Mouse (Mus musculus): Measurements from ENCODE around the gene Tmtc2. TPM values are rescaled to one million over a fixed set of nuclear protein-coding genes. Genes with fewer than 3 reads are reported as not detected.

The Tmtc2 gene
- polyA plus RNA-seq, 1 experiment from 2014 or later: 7.3 TPM

DNA sequence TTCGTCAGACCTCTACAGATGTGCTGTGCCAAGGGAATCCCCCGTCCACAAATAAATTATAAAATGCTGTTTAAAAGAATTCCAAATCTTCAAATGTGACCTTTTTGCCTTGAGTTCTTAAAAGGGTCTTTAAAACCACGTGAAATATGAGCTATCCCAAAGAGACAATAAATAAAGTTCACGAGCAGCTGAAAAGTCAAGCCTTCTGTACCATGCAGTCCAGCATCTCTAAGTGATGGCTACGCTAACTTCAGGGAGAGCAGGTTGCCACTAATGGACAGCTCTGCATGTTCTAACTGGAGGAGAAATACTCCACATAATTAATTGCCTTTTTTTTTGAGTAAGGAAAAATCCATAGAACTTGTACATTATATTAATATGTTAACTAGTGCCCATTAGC lies 243.9 kb downstream of the Tmtc2 start:
- H3K9ac ChIP-seq (ENCODE audit: low read depth, low read length): no peak overlapping the region
- no peaks in the 10 kb centered on the region for H3K4me1 ChIP-seq (ENCODE audit: control insufficient read depth, insufficient read depth, low read depth, low read length)
- no peak for ATAC-seq
- H3K36me3 ChIP-seq (ENCODE audit: control insufficient read depth, insufficient read depth, low read length): no peaks in the 10 kb centered on the region
- H3K9me3 ChIP-seq (ENCODE audit: control insufficient read depth, low read length): no peaks in the 10 kb centered on the region
- no peak overlapping the region for H3K4me3 ChIP-seq (ENCODE audit: low read length)
- no peak overlapping the region for H3K4me2 ChIP-seq (ENCODE audit: low read length)
- no peak overlapping the region for H3K27ac ChIP-seq (ENCODE audit: low read depth, low read length)
- H3K27me3 ChIP-seq (replicated peaks; ENCODE audit: control insufficient read depth, insufficient read depth, low read length): no peaks in the 10 kb centered on the region
- WGBS: 76% methylated on average over 5 of the region's 5 CpGs

DNA sequence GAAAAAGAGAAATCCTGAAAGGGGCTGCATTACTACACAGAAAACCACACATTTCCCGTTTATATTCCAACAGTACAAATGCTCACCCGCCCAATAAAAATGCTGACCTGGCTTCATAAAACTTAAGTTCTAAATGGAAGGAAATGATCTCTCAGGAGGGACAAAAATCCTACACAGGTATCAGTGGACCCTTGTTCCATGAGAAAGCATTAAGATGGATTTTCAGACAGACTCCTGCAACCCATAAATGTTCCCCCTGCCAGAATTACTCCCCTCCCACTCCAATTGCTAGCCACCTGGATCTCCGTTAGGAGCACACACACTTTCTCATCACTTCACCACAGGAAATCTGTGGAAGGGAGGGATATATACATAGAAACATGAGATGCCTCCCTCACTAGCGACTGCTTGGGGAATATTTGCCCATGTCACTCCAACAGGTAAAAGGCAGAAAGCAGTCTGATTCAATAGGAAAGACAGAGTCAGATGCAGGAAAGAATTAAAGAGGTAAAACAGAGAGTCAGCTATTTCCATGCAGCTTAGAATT lies 250.5 kb downstream of the Tmtc2 start:
- no peak overlapping the region for H3K27ac ChIP-seq (ENCODE audit: low read depth, low read length)
- H3K4me3 ChIP-seq (ENCODE audit: low read length): no peak overlapping the region
- no peaks in the 10 kb centered on the region for H3K27me3 ChIP-seq (replicated peaks; ENCODE audit: control insufficient read depth, insufficient read depth, low read length)
- H3K36me3 ChIP-seq (ENCODE audit: control insufficient read depth, insufficient read depth, low read length): peaks cover 9% of the 10 kb centered on the region
- no peak overlapping the region for H3K4me2 ChIP-seq (ENCODE audit: low read length)
- no peak overlapping the region for H3K9ac ChIP-seq (ENCODE audit: low read depth, low read length)
- H3K9me3 ChIP-seq (ENCODE audit: control insufficient read depth, low read length): peaks cover 5% of the 10 kb centered on the region; the same call in 1 of the 2 replicates
- ATAC-seq: no peak
- no peaks in the 10 kb centered on the region for H3K4me1 ChIP-seq (ENCODE audit: control insufficient read depth, insufficient read depth, low read depth, low read length)
- 77% methylated on average over 4 of the region's 4 CpGs for WGBS

DNA sequence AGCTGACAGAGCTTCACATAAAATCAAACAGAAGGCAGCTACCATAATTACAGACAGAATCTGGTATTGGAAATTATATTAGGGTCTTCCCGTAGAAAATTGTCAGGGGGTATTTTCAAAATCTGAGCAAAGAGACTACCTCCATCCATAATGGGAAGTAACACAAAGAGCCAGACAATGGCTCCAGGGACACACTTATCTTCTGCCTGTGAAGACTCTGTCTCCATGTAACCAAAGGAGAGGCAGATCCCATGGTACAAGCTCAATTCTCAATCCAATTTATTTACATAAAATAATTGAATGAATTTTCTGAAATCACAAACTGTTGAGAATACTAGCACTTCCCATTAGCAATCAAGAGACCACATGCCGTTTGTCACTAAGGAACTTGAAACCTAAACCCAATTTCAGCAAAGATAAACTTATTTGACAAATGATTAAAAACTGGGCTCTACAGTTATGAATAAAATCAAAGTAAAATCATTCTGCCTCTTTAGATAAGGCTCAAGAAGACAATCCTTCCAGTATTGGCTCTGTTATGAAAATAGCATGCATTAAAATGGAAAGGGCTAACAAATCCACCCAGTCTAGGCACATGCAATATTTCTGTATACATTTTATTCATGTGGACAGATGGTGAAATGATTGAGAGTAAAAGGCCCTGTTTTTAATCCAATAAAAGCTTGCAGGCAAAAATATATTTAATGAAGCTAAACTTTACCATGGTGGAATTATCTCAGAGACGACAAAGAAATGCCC lies 254.8 kb downstream of the Tmtc2 start:
- peak; percentile 20; the same call in 1 of the 2 replicates for ATAC-seq
- H3K4me1 ChIP-seq (ENCODE audit: control insufficient read depth, insufficient read depth, low read depth, low read length): no peaks in the 10 kb centered on the region
- no peak overlapping the region for H3K4me2 ChIP-seq (ENCODE audit: low read length)
- 49% methylated on average over 3 of the region's 3 CpGs for WGBS
- H3K27ac ChIP-seq (ENCODE audit: low read depth, low read length): no peak overlapping the region
- no peak overlapping the region for H3K4me3 ChIP-seq (ENCODE audit: low read length)
- H3K27me3 ChIP-seq (replicated peaks; ENCODE audit: control insufficient read depth, insufficient read depth, low read length): no peaks in the 10 kb centered on the region
- H3K9me3 ChIP-seq (ENCODE audit: control insufficient read depth, low read length): peaks cover 5% of the 10 kb centered on the region; the same call in 1 of the 2 replicates
- H3K9ac ChIP-seq (ENCODE audit: low read depth, low read length): no peak overlapping the region
- peaks cover 9% of the 10 kb centered on the region for H3K36me3 ChIP-seq (ENCODE audit: control insufficient read depth, insufficient read depth, low read length)

DNA sequence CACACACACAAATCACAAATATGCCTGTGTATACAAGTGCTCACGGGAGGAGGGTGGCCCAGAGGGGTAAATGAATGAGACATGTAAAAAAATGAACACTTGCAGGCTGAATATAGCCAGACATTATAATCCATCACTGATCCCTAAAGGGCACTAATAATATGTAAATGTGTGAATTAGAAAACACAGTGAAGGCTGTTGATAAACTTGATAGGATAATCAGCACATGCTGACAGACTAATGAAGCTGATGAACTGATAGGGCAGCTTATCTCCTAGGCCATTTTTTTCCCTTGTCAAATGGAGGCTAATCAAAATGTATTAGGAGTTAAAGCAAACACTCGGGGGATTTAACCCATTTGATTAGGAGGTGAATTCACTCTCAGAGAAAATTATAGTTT lies 255.4 kb downstream of the Tmtc2 start:
- 42% methylated on average over 2 of the region's 2 CpGs for WGBS
- Histone ChIP-seq H3K36me3 (ENCODE audit: control insufficient read depth, insufficient read depth, low read length) (peaks cover 9% of the 10 kb centered on the region), H3K9me3 (ENCODE audit: control insufficient read depth, low read length) (peaks cover 5% of the 10 kb centered on the region; the same call in 1 of the 2 replicates), H3K27ac (ENCODE audit: low read depth, low read length) (no peak overlapping the region), H3K4me1 (ENCODE audit: control insufficient read depth, insufficient read depth, low read depth, low read length) (no peaks in the 10 kb centered on the region), H3K4me3 (ENCODE audit: low read length) (no peak overlapping the region), H3K4me2 (ENCODE audit: low read length) (no peak overlapping the region), H3K27me3 (replicated peaks; ENCODE audit: control insufficient read depth, insufficient read depth, low read length) (no peaks in the 10 kb centered on the region), H3K9ac (ENCODE audit: low read depth, low read length) (no peak overlapping the region)
- ATAC-seq: peak; percentile 34

DNA sequence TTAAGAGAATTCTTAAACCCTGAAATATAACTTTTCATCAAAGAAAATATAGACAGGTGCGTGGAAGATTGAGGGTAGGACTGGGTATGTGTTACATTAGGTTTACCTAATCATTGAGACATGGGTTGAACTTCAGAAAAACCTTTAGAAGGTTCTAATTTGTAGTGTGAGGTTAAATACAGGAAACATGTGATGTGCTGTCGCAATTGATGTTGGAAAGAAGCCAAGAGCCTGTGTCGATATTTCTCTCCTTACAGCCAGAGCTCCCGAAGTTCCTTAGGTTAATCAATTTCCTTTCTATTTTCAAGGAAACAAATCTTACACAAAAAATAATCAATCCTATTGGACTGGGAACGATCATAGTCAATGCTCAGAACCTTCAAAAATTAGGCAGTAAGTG lies 261.3 kb downstream of the Tmtc2 start:
- no peaks in the 10 kb centered on the region for H3K27me3 ChIP-seq (replicated peaks; ENCODE audit: control insufficient read depth, insufficient read depth, low read length)
- no peak for ATAC-seq
- H3K4me3 ChIP-seq (ENCODE audit: low read length): no peak overlapping the region
- H3K9ac ChIP-seq (ENCODE audit: low read depth, low read length): no peak overlapping the region
- H3K4me2 ChIP-seq (ENCODE audit: low read length): no peak overlapping the region
- no peaks in the 10 kb centered on the region for H3K4me1 ChIP-seq (ENCODE audit: control insufficient read depth, insufficient read depth, low read depth, low read length)
- no peaks in the 10 kb centered on the region for H3K36me3 ChIP-seq (ENCODE audit: control insufficient read depth, insufficient read depth, low read length)
- no peaks in the 10 kb centered on the region for H3K9me3 ChIP-seq (ENCODE audit: control insufficient read depth, low read length)
- WGBS: 80% methylated on average over 5 of the region's 5 CpGs
- H3K27ac ChIP-seq (ENCODE audit: low read depth, low read length): no peak overlapping the region

DNA sequence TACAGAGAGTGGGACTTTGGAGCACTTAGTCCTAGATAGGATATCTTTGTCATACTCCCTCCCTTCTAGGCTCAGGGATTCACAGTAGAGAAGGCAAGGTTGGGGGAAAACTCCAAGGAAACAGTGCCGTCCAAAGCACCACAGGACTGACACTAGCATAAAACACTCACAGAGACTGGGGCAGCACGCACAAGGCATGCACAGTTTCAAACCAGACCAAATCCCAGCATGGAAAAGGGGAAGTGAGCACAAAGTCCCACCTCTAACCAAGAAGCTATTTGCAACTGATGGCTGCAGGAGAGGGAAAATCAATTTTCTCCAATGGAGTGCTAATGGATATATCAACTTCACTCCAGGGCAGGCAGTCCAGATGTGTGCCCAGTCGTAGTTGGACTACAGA lies 276.7 kb downstream of the Tmtc2 start:
- Histone ChIP-seq H3K4me2 (ENCODE audit: low read length) (no peak overlapping the region), H3K27ac (ENCODE audit: low read depth, low read length) (no peak overlapping the region), H3K36me3 (ENCODE audit: control insufficient read depth, insufficient read depth, low read length) (no peaks in the 10 kb centered on the region), H3K4me3 (ENCODE audit: low read length) (no peak overlapping the region), H3K9me3 (ENCODE audit: control insufficient read depth, low read length) (no peaks in the 10 kb centered on the region), H3K9ac (ENCODE audit: low read depth, low read length) (no peak overlapping the region), H3K4me1 (ENCODE audit: control insufficient read depth, insufficient read depth, low read depth, low read length) (no peaks in the 10 kb centered on the region), H3K27me3 (replicated peaks; ENCODE audit: control insufficient read depth, insufficient read depth, low read length) (no peaks in the 10 kb centered on the region)
- 66% methylated on average over 3 of the region's 3 CpGs for WGBS
- no peak for ATAC-seq

DNA sequence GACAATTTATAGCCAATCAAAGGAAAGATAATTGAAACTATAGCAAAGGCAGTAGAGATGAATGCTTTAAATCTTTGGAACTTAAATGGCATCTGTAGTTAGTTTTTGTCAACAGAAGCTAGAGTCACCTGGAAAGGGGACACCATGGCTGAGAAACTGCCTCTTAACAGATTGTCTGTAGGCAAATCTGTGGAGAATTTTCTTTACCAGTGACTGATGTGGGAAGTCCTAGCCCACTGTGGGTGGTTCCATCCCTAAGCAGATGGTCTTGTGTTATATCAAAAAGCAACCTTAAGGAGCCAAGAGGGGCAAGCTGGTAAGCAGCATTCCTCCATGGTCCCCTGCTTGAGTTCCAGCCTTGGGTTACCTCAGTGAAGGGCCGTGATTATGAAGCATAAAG lies 281.3 kb downstream of the Tmtc2 start:
- no peak overlapping the region for H3K27ac ChIP-seq (ENCODE audit: low read depth, low read length)
- no peak for ATAC-seq
- no peak overlapping the region for H3K9ac ChIP-seq (ENCODE audit: low read depth, low read length)
- WGBS: 81% methylated on average over 1 of the region's 1 CpGs
- no peak overlapping the region for H3K4me2 ChIP-seq (ENCODE audit: low read length)
- no peaks in the 10 kb centered on the region for H3K9me3 ChIP-seq (ENCODE audit: control insufficient read depth, low read length)
- no peaks in the 10 kb centered on the region for H3K36me3 ChIP-seq (ENCODE audit: control insufficient read depth, insufficient read depth, low read length)
- no peak overlapping the region for H3K4me3 ChIP-seq (ENCODE audit: low read length)
- no peaks in the 10 kb centered on the region for H3K27me3 ChIP-seq (replicated peaks; ENCODE audit: control insufficient read depth, insufficient read depth, low read length)
- no peaks in the 10 kb centered on the region for H3K4me1 ChIP-seq (ENCODE audit: control insufficient read depth, insufficient read depth, low read depth, low read length)

DNA sequence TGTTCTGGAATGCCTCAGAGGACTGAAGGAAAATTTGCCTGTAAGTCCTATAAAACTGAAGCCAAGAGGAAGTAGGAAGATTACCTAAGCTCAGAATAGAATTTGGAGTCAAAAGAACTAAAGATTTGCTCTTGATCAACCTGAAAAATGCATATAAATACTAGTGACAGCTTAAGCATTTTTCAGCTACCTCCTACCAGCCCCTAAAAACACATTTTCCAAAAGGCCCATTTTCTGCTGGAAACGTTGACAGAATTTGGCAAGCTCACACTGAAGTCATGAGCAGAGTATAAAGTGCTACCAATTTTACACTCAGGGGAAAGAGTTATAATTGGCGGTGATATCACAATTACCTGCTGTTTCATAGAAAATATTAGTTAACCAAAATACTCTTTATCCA lies 285.8 kb downstream of the Tmtc2 start:
- H3K4me3 ChIP-seq (ENCODE audit: low read length): no peak overlapping the region
- H3K9ac ChIP-seq (ENCODE audit: low read depth, low read length): no peak overlapping the region
- ATAC-seq: no peak
- H3K27me3 ChIP-seq (replicated peaks; ENCODE audit: control insufficient read depth, insufficient read depth, low read length): no peaks in the 10 kb centered on the region
- no peak overlapping the region for H3K4me2 ChIP-seq (ENCODE audit: low read length)
- whole genome bisulfite sequencing: 69% methylated on average over 2 of the region's 2 CpGs
- H3K36me3 ChIP-seq (ENCODE audit: control insufficient read depth, insufficient read depth, low read length): no peaks in the 10 kb centered on the region
- no peak overlapping the region for H3K27ac ChIP-seq (ENCODE audit: low read depth, low read length)
- H3K4me1 ChIP-seq (ENCODE audit: control insufficient read depth, insufficient read depth, low read depth, low read length): no peaks in the 10 kb centered on the region
- H3K9me3 ChIP-seq (ENCODE audit: control insufficient read depth, low read length): no peaks in the 10 kb centered on the region

DNA sequence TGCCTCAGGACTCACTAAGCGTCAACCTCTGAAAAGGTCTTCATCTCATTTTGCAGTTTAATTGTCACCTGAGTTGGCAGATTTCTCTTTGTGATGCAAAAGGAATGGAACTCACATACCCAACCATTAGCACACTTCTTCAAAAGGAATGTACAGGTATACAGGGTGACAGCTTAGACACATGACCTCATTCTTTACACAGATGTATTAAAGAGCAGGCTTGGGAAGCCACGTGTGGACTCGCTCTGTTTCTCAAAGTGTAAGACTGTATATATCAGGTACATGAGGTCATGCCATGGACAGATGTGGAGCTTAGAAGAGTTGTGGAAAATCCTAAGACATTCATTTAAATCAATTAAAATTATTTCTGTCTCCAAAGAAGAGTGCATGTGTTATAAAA lies 286.7 kb downstream of the Tmtc2 start:
- Histone ChIP-seq H3K27me3 (replicated peaks; ENCODE audit: control insufficient read depth, insufficient read depth, low read length) (no peaks in the 10 kb centered on the region), H3K9me3 (ENCODE audit: control insufficient read depth, low read length) (no peaks in the 10 kb centered on the region), H3K9ac (ENCODE audit: low read depth, low read length) (no peak overlapping the region), H3K4me2 (ENCODE audit: low read length) (no peak overlapping the region), H3K4me1 (ENCODE audit: control insufficient read depth, insufficient read depth, low read depth, low read length) (no peaks in the 10 kb centered on the region), H3K27ac (ENCODE audit: low read depth, low read length) (no peak overlapping the region), H3K36me3 (ENCODE audit: control insufficient read depth, insufficient read depth, low read length) (no peaks in the 10 kb centered on the region), H3K4me3 (ENCODE audit: low read length) (no peak overlapping the region)
- no peak for ATAC-seq
- WGBS: 91% methylated on average over 3 of the region's 3 CpGs

All from hindbrain, embryonic 16.5 days (tissue).